Mouse (Mus musculus): Measurements from ENCODE around the gene Tmem131. TPM values are rescaled to one million over a fixed set of nuclear protein-coding genes. Genes with fewer than 3 reads are reported as not detected.

Tmem131 gene
- polyA plus RNA-seq, 1 experiment from 2014 or later, result 13.0 TPM

GRCm38 (mm10) chr1:36800379-36801011, 143.0 kb downstream of the Tmem131 start:
- 82% methylated on average over 3 of the region's 3 CpGs for WGBS
- peaks cover 93% of the 10 kb centered on the region for H3K36me3 ChIP-seq (replicated peaks)
- no peak for DNase-seq (ENCODE audit: extremely low spot score, low spot score)

DNA sequence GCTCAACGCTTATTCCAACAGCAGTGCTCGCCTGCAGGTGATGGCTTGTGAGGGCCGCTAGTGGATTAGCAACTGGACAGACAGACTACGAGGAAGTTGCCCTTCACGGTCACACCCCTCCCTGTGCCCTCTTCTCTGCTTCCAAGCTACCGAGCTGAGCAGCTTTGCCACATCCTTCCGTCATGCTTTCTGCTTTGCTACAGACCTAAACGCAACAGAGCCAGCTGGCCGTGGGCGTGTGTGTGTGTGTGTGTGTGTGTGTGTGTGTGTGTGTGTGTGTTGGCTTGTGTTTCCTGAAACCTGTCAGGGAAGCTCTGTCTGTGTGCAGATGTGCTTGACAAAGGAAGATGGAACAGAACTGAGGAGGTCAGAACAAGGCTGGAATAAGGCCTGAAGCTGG, 146.0 kb downstream of the Tmem131 start:
- WGBS, result 90% methylated on average over 10 of the region's 10 CpGs
- H3K4me1 ChIP-seq, result no peaks in the 10 kb centered on the region
- no peaks in the 10 kb centered on the region for H3K9me3 ChIP-seq
- no peaks in the 10 kb centered on the region for H3K27me3 ChIP-seq (ENCODE audit: poor library complexity, severe bottlenecking)
- H3K36me3 ChIP-seq (replicated peaks), result peaks cover 96% of the 10 kb centered on the region
- no peak for DNase-seq (ENCODE audit: extremely low spot score, low spot score)
- H3K4me3 ChIP-seq, result no peak overlapping the region
- H3K27ac ChIP-seq, result no peak overlapping the region

More at GRCm38 (mm10) chr1:36800379-36801011, 143.0 kb downstream of the Tmem131 start:
- H3K9me3 ChIP-seq, result no peaks in the 10 kb centered on the region
- H3K27me3 ChIP-seq (ENCODE audit: poor library complexity, severe bottlenecking), result no peaks in the 10 kb centered on the region
- no peak overlapping the region for H3K4me3 ChIP-seq
- H3K4me1 ChIP-seq, result no peaks in the 10 kb centered on the region
- no peak overlapping the region for H3K27ac ChIP-seq

DNA sequence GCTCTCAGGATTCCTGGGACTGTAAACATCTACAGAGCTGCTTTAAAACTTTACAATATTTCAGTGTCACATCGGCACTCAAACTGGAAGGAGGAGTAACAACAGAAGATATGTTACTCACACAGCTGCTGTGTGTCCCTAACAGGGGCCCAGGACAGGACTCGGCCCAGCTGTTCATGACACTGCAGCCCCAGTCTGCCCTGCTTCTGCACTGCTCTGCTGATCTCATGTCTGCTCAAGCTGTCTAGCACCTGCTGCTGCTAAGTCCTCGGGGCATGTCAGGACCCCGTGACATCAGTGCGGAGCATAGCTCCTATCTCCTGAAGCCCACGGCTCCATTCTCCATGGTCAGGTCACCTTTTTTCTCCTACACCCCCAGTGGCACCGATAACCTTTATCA, 146.8 kb downstream of the Tmem131 start:
- no peaks in the 10 kb centered on the region for H3K4me1 ChIP-seq
- DNase-seq (ENCODE audit: extremely low spot score, low spot score), result no peak
- WGBS, result 95% methylated on average over 7 of the region's 7 CpGs
- peaks cover 96% of the 10 kb centered on the region for H3K36me3 ChIP-seq (replicated peaks)
- H3K9me3 ChIP-seq, result no peaks in the 10 kb centered on the region
- H3K27ac ChIP-seq, result no peak overlapping the region
- no peak overlapping the region for H3K4me3 ChIP-seq
- H3K27me3 ChIP-seq (ENCODE audit: poor library complexity, severe bottlenecking), result no peaks in the 10 kb centered on the region

GRCm38 (mm10) chr1:36789416-36789815, 154.1 kb downstream of the Tmem131 start:
- 86% methylated on average over 8 of the region's 8 CpGs for WGBS
- no peak for DNase-seq (ENCODE audit: extremely low spot score, low spot score)
- peaks cover 13% of the 10 kb centered on the region for H3K4me1 ChIP-seq
- no peak overlapping the region for H3K4me3 ChIP-seq
- peaks cover 37% of the 10 kb centered on the region for H3K36me3 ChIP-seq (replicated peaks)
- no peaks in the 10 kb centered on the region for H3K9me3 ChIP-seq
- H3K27me3 ChIP-seq (ENCODE audit: poor library complexity, severe bottlenecking), result peaks cover 17% of the 10 kb centered on the region
- H3K27ac ChIP-seq, result no peak overlapping the region

GRCm38 (mm10) chr1:36786377-36786776, 157.1 kb downstream of the Tmem131 start:
- Histone ChIP-seq H3K9me3 (no peaks in the 10 kb centered on the region), H3K27ac (no peak overlapping the region), H3K36me3 (replicated peaks) (peaks cover 8% of the 10 kb centered on the region), H3K4me3 (no peak overlapping the region), H3K27me3 (ENCODE audit: poor library complexity, severe bottlenecking) (peaks cover 22% of the 10 kb centered on the region), H3K4me1 (peaks cover 13% of the 10 kb centered on the region)
- WGBS, result 93% methylated on average over 7 of the region's 7 CpGs
- DNase-seq (ENCODE audit: extremely low spot score, low spot score), result no peak

DNA sequence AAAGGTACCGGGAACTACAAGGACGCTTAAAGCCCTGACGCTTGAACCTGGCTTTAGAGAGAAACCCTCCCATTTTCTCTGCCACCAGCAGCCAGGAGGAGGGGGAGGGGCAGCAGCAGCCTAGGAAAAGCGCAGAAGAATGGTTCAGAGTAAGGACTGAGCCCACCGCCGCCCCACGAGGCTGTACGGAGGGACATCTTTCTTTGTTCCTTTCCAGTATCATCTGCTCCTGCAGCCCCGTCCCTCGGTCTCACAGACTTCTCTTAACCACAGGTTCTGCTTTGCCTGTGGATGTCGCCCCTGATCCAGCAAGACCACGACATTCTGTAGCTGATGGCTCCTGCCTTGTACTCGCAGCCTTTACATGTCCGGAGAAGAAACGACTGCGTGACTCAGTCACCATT, 158.2 kb downstream of the Tmem131 start:
- Histone ChIP-seq H3K4me3 (peak overlapping the region; percentile 56), H3K36me3 (replicated peaks) (no peaks in the 10 kb centered on the region), H3K4me1 (peaks cover 13% of the 10 kb centered on the region), H3K9me3 (no peaks in the 10 kb centered on the region), H3K27ac (peak overlapping the region; percentile 66; the same call in 1 of the 2 replicates), H3K27me3 (ENCODE audit: poor library complexity, severe bottlenecking) (peaks cover 22% of the 10 kb centered on the region)
- DNase-seq (ENCODE audit: extremely low spot score, low spot score), result peak; percentile 42
- 2% methylated on average over 16 of the region's 16 CpGs for WGBS

DNA sequence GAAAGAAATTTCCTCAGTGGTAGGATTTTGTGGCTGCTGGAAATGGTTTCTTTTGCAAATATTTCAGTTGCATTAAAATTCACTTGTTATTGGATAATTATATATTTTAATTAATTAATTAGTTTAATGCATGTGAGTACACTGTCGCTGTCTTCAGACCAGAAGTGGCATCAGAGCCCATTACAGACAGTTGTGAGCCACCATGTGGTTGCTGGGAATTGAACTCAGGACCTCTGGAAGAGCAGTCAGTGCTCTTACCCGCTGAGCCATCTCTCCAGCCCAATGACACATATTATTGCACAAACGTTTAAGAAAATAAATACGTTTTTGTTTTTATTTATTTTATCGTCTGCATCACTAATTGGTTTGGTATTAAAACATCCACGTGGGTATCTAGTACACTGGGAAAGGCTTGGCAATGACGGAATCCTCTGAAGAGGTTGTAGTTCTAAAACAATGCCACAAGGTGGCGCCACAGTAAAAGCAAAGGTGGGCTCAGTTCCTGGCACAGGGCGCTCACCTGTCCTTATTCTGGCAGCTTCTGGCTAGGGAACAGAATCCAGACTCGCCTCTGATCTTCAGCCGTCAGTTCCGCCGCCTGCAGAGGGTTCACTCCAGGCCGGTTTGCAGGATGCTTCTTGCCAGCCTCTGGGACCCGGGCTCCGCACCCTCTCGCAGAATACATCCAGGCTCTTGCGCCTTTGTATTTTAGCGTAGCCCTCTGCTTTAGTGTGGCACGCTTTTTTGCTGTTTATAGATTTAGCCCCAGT, 158.9 kb downstream of the Tmem131 start:
- 4% methylated on average over 20 of the region's 20 CpGs for WGBS
- H3K4me1 ChIP-seq, result peaks cover 13% of the 10 kb centered on the region
- peak; percentile 77 for DNase-seq (ENCODE audit: extremely low spot score, low spot score)
- no peaks in the 10 kb centered on the region for H3K36me3 ChIP-seq (replicated peaks)
- peak overlapping the region; percentile 66; the same call in 1 of the 2 replicates for H3K27ac ChIP-seq
- H3K9me3 ChIP-seq, result no peaks in the 10 kb centered on the region
- H3K27me3 ChIP-seq (ENCODE audit: poor library complexity, severe bottlenecking), result peaks cover 22% of the 10 kb centered on the region
- H3K4me3 ChIP-seq, result peak overlapping the region; percentile 56

- DNase-seq (ENCODE audit: extremely low spot score, low spot score), result no peak
- Histone ChIP-seq H3K4me3 (no peak overlapping the region), H3K4me1 (peaks cover 13% of the 10 kb centered on the region), H3K9me3 (no peaks in the 10 kb centered on the region), H3K27ac (no peak overlapping the region), H3K27me3 (ENCODE audit: poor library complexity, severe bottlenecking) (peaks cover 22% of the 10 kb centered on the region), H3K36me3 (replicated peaks) (no peaks in the 10 kb centered on the region)
- WGBS, result 85% methylated on average over 11 of the region's 11 CpGs
Measured at GRCm38 (mm10) chr1:36782476-36782875, 161.0 kb downstream of the Tmem131 start.

GRCm38 (mm10) chr1:36780793-36781192, 162.7 kb downstream of the Tmem131 start:
- H3K36me3 ChIP-seq (replicated peaks), result no peaks in the 10 kb centered on the region
- no peaks in the 10 kb centered on the region for H3K9me3 ChIP-seq
- WGBS, result 90% methylated on average over 13 of the region's 13 CpGs
- H3K27ac ChIP-seq, result no peak overlapping the region
- no peak overlapping the region for H3K4me3 ChIP-seq
- peaks cover 11% of the 10 kb centered on the region for H3K4me1 ChIP-seq
- no peak for DNase-seq (ENCODE audit: extremely low spot score, low spot score)
- peaks cover 16% of the 10 kb centered on the region for H3K27me3 ChIP-seq (ENCODE audit: poor library complexity, severe bottlenecking)

- Histone ChIP-seq H3K4me3 (no peak overlapping the region), H3K27me3 (ENCODE audit: poor library complexity, severe bottlenecking) (peaks cover 23% of the 10 kb centered on the region), H3K9me3 (no peaks in the 10 kb centered on the region), H3K36me3 (replicated peaks) (no peaks in the 10 kb centered on the region), H3K4me1 (peaks cover 8% of the 10 kb centered on the region), H3K27ac (no peak overlapping the region)
- 88% methylated on average over 9 of the region's 9 CpGs for WGBS
- DNase-seq (ENCODE audit: extremely low spot score, low spot score), result no peak
Measured at GRCm38 (mm10) chr1:36772198-36772934, 171.1 kb downstream of the Tmem131 start.

- WGBS, result 17% methylated on average over 27 of the region's 27 CpGs
- Histone ChIP-seq H3K27ac (peak overlapping the region; percentile 62), H3K4me3 (peak overlapping the region; percentile 48), H3K4me1 (peaks cover 8% of the 10 kb centered on the region), H3K36me3 (replicated peaks) (no peaks in the 10 kb centered on the region), H3K9me3 (no peaks in the 10 kb centered on the region), H3K27me3 (ENCODE audit: poor library complexity, severe bottlenecking) (peaks cover 23% of the 10 kb centered on the region)
- DNase-seq (ENCODE audit: extremely low spot score, low spot score), result peak; percentile 23
Measured at GRCm38 (mm10) chr1:36770998-36771397, 172.5 kb downstream of the Tmem131 start.

DNA sequence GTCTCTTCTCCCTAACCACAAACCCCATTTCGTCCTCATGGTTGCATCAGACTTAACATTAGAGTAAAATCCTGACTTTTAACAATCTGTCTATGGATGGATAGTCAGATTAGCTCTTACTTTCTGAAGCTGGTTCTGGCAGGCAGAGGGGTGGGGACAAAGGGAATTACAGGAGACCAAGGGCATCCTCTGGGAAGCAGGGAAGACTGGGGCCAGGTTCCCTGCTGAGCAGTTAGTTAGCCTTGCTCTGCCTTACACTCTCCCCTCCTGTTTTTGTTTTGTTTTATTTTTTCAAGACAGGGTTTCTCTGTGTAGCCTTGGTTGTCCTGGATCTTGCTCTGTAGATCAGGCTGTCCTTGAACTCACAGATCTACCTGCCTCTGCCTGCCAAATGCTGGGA, 173.5 kb downstream of the Tmem131 start:
- H3K4me3 ChIP-seq, result no peak overlapping the region
- no peaks in the 10 kb centered on the region for H3K9me3 ChIP-seq
- no peak for DNase-seq (ENCODE audit: extremely low spot score, low spot score)
- no peak overlapping the region for H3K27ac ChIP-seq
- no peaks in the 10 kb centered on the region for H3K36me3 ChIP-seq (replicated peaks)
- H3K4me1 ChIP-seq, result peaks cover 8% of the 10 kb centered on the region
- peaks cover 23% of the 10 kb centered on the region for H3K27me3 ChIP-seq (ENCODE audit: poor library complexity, severe bottlenecking)
- WGBS, result 88% methylated on average over 1 of the region's 1 CpGs

DNA sequence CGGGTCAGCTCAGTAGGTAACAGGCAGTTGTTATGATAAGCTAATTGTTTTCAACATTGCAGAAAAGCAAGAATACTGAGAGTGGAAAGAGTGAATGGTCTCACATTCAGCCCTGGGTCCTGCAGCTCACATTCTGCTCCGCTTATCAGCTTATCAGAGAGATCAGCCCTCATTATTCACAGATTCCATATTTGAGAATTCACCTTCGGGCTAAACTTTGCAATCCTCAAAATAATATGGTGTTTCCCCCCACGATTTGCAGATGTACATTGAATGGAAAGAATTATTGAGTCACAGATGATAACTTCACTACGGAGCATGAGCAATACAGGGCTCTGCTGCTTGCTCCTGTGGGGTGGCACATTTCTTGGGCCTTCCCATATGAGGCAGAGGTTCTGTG, 174.7 kb downstream of the Tmem131 start:
- H3K9me3 ChIP-seq, result no peaks in the 10 kb centered on the region
- peaks cover 8% of the 10 kb centered on the region for H3K4me1 ChIP-seq
- H3K27me3 ChIP-seq (ENCODE audit: poor library complexity, severe bottlenecking), result peaks cover 23% of the 10 kb centered on the region
- WGBS, result 85% methylated on average over 5 of the region's 5 CpGs
- DNase-seq (ENCODE audit: extremely low spot score, low spot score), result no peak
- no peaks in the 10 kb centered on the region for H3K36me3 ChIP-seq (replicated peaks)
- H3K4me3 ChIP-seq, result no peak overlapping the region
- H3K27ac ChIP-seq, result no peak overlapping the region
